Mouse (Mus musculus): ENCODE measurements around the gene Gm20662. TPM values are rescaled to one million over a fixed set of nuclear protein-coding genes. Genes with fewer than 3 reads are reported as not detected.
A peak's percentile ranks its signal among the peaks of the same experiment; 100 is the strongest.
"Not testable (repeated sequence)": the region's sequence is repeated elsewhere in the genome, so short reads cannot be mapped to it uniquely, and the experiment has no call there.

Gene Gm20662
- polyA plus RNA-seq, 1 experiment from 2014 or later: 0.61 TPM

DNA sequence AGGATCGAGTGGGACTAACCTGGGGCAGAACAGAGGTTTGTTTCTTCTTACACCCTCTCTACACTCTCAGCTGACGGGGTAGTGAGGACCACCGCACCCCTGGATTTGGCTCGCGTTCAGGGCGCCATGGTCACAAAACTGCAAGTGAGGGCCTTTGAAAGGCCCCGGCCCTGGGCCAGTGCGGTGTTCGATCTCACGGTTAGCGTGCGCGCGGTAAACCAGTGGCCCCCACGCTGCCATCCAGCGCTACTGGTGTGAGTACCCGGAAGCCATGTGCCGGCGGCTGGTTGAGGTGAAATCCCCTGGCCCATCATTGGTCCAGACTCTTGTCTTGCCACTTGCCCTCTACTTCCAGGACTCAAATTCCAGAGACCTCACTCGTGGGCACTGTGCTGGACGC lies 636 bp upstream of the Gm20662 start:
- Histone ChIP-seq H3K27me3 (ENCODE audit: control insufficient read depth, insufficient read depth, low read length) (no peaks in the 10 kb centered on the region), H3K4me3 (ENCODE audit: low read length) (no peak overlapping the region), H3K4me1 (ENCODE audit: control insufficient read depth, insufficient read depth, low read length) (no peaks in the 10 kb centered on the region), H3K9ac (ENCODE audit: low read depth, low read length) (no peak overlapping the region), H3K36me3 (ENCODE audit: control insufficient read depth, insufficient read depth, low read length) (no peaks in the 10 kb centered on the region), H3K9me3 (ENCODE audit: control insufficient read depth, low read length) (no peaks in the 10 kb centered on the region), H3K27ac (ENCODE audit: low read depth, low read length) (no peak overlapping the region), H3K4me2 (replicated peaks; ENCODE audit: low read depth, low read length) (no peak overlapping the region)
- 95% methylated on average over 21 of the region's 21 CpGs for WGBS
- no peak for ATAC-seq (ENCODE audit: low FRiP score, low TSS enrichment)

GRCm38 (mm10) chr9:108001922-108002770 lies 6.0 kb downstream of the Gm20662 start, which contains the start of gene Ip6k1:
Gene Ip6k1 (plus strand): TSS chr9:108002501.
- peaks cover 15% of the 10 kb centered on the region for H3K4me1 ChIP-seq (ENCODE audit: control insufficient read depth, insufficient read depth, low read length)
- ATAC-seq (ENCODE audit: low FRiP score, low TSS enrichment): peak; percentile 99
- peaks cover 3% of the 10 kb centered on the region; the same call in 1 of the 2 replicates for H3K36me3 ChIP-seq (ENCODE audit: control insufficient read depth, insufficient read depth, low read length)
- H3K27me3 ChIP-seq (ENCODE audit: control insufficient read depth, insufficient read depth, low read length): no peaks in the 10 kb centered on the region
- peak within 1 kb of the TSS; percentile 80 for H3K4me2 ChIP-seq (replicated peaks; ENCODE audit: low read depth, low read length)
- peak within 1 kb of the TSS; percentile 68 for H3K9ac ChIP-seq (ENCODE audit: low read depth, low read length)
- under 1% methylated on average over 50 of the region's 51 CpGs for WGBS
- H3K27ac ChIP-seq (ENCODE audit: low read depth, low read length): peak within 1 kb of the TSS; percentile 72
- peak within 1 kb of the TSS; percentile 60 for H3K4me3 ChIP-seq (ENCODE audit: low read length)
- no peaks in the 10 kb centered on the region for H3K9me3 ChIP-seq (ENCODE audit: control insufficient read depth, low read length)

- ATAC-seq (ENCODE audit: low FRiP score, low TSS enrichment): peak; percentile 67
- H3K4me2 ChIP-seq (replicated peaks; ENCODE audit: low read depth, low read length): peak overlapping the region; percentile 80
- H3K4me3 ChIP-seq (ENCODE audit: low read length): peak overlapping the region; percentile 60
- H3K9ac ChIP-seq (ENCODE audit: low read depth, low read length): peak overlapping the region; percentile 67
- H3K4me1 ChIP-seq (ENCODE audit: control insufficient read depth, insufficient read depth, low read length): peaks cover 15% of the 10 kb centered on the region
- peak overlapping the region; percentile 72 for H3K27ac ChIP-seq (ENCODE audit: low read depth, low read length)
- H3K27me3 ChIP-seq (ENCODE audit: control insufficient read depth, insufficient read depth, low read length): no peaks in the 10 kb centered on the region
- no peaks in the 10 kb centered on the region for H3K9me3 ChIP-seq (ENCODE audit: control insufficient read depth, low read length)
- H3K36me3 ChIP-seq (ENCODE audit: control insufficient read depth, insufficient read depth, low read length): peaks cover 3% of the 10 kb centered on the region; the same call in 1 of the 2 replicates
- WGBS: under 1% methylated on average over 50 of the region's 50 CpGs
Observed at GRCm38 (mm10) chr9:108002778-108003530, 6.8 kb downstream of the Gm20662 start.

- Histone ChIP-seq H3K9ac (ENCODE audit: low read depth, low read length) (peak overlapping the region; percentile 67), H3K27ac (ENCODE audit: low read depth, low read length) (peak overlapping the region; percentile 72), H3K27me3 (ENCODE audit: control insufficient read depth, insufficient read depth, low read length) (no peaks in the 10 kb centered on the region), H3K4me3 (ENCODE audit: low read length) (peak overlapping the region; percentile 60), H3K4me2 (replicated peaks; ENCODE audit: low read depth, low read length) (peak overlapping the region; percentile 80), H3K4me1 (ENCODE audit: control insufficient read depth, insufficient read depth, low read length) (peaks cover 15% of the 10 kb centered on the region), H3K9me3 (ENCODE audit: control insufficient read depth, low read length) (no peaks in the 10 kb centered on the region), H3K36me3 (ENCODE audit: control insufficient read depth, insufficient read depth, low read length) (peaks cover 3% of the 10 kb centered on the region; the same call in 1 of the 2 replicates)
- 4% methylated on average over 8 of the region's 8 CpGs for WGBS
- ATAC-seq (ENCODE audit: low FRiP score, low TSS enrichment): no peak
Observed at GRCm38 (mm10) chr9:108003531-108003890, 7.4 kb downstream of the Gm20662 start.

- H3K4me2 ChIP-seq (replicated peaks; ENCODE audit: low read depth, low read length): no peak overlapping the region
- ATAC-seq (ENCODE audit: low FRiP score, low TSS enrichment): no peak
- H3K27ac ChIP-seq (ENCODE audit: low read depth, low read length): no peak overlapping the region
- H3K4me3 ChIP-seq (ENCODE audit: low read length): no peak overlapping the region
- WGBS: 90% methylated on average over 5 of the region's 5 CpGs
- H3K4me1 ChIP-seq (ENCODE audit: control insufficient read depth, insufficient read depth, low read length): peaks cover 15% of the 10 kb centered on the region
- H3K27me3 ChIP-seq (ENCODE audit: control insufficient read depth, insufficient read depth, low read length): no peaks in the 10 kb centered on the region
- H3K9me3 ChIP-seq (ENCODE audit: control insufficient read depth, low read length): no peaks in the 10 kb centered on the region
- peaks cover 5% of the 10 kb centered on the region; the same call in 1 of the 2 replicates for H3K36me3 ChIP-seq (ENCODE audit: control insufficient read depth, insufficient read depth, low read length)
- H3K9ac ChIP-seq (ENCODE audit: low read depth, low read length): no peak overlapping the region
Observed at GRCm38 (mm10) chr9:108008041-108008440, 11.9 kb downstream of the Gm20662 start.

- Histone ChIP-seq H3K9me3 (ENCODE audit: control insufficient read depth, low read length) (no peaks in the 10 kb centered on the region), H3K27me3 (ENCODE audit: control insufficient read depth, insufficient read depth, low read length) (no peaks in the 10 kb centered on the region), H3K4me1 (ENCODE audit: control insufficient read depth, insufficient read depth, low read length) (no peaks in the 10 kb centered on the region), H3K4me2 (replicated peaks; ENCODE audit: low read depth, low read length) (no peak overlapping the region), H3K4me3 (ENCODE audit: low read length) (no peak overlapping the region), H3K36me3 (ENCODE audit: control insufficient read depth, insufficient read depth, low read length) (0 out of 2 replicates have a peak, but pooled peaks cover 2% of the 10 kb centered on the region), H3K9ac (ENCODE audit: low read depth, low read length) (no peak overlapping the region), H3K27ac (ENCODE audit: low read depth, low read length) (no peak overlapping the region)
- no peak for ATAC-seq (ENCODE audit: low FRiP score, low TSS enrichment)
Observed at GRCm38 (mm10) chr9:108010385-108010784, 14.2 kb downstream of the Gm20662 start.

GRCm38 (mm10) chr9:108013577-108013976 lies 17.4 kb downstream of the Gm20662 start:
- H3K9me3 ChIP-seq (ENCODE audit: control insufficient read depth, low read length); H3K36me3 ChIP-seq (ENCODE audit: control insufficient read depth, insufficient read depth, low read length); H3K27me3 ChIP-seq (ENCODE audit: control insufficient read depth, insufficient read depth, low read length); H3K4me2 ChIP-seq (replicated peaks; ENCODE audit: low read depth, low read length); H3K4me1 ChIP-seq (ENCODE audit: control insufficient read depth, insufficient read depth, low read length); H3K9ac ChIP-seq (ENCODE audit: low read depth, low read length); ATAC-seq (ENCODE audit: low FRiP score, low TSS enrichment); H3K27ac ChIP-seq (ENCODE audit: low read depth, low read length); H3K4me3 ChIP-seq (ENCODE audit: low read length): not testable (repeated sequence)
- 100% methylated on average over 2 of the region's 2 CpGs for WGBS

GRCm38 (mm10) chr9:108017127-108017526 lies 21.0 kb downstream of the Gm20662 start:
- Histone ChIP-seq H3K27ac (ENCODE audit: low read depth, low read length) (no peak overlapping the region), H3K4me2 (replicated peaks; ENCODE audit: low read depth, low read length) (no peak overlapping the region), H3K27me3 (ENCODE audit: control insufficient read depth, insufficient read depth, low read length) (no peaks in the 10 kb centered on the region), H3K36me3 (ENCODE audit: control insufficient read depth, insufficient read depth, low read length) (peaks cover 8% of the 10 kb centered on the region; the same call in 1 of the 2 replicates), H3K9ac (ENCODE audit: low read depth, low read length) (no peak overlapping the region), H3K4me1 (ENCODE audit: control insufficient read depth, insufficient read depth, low read length) (peaks cover 3% of the 10 kb centered on the region; the same call in 1 of the 2 replicates), H3K9me3 (ENCODE audit: control insufficient read depth, low read length) (no peaks in the 10 kb centered on the region), H3K4me3 (ENCODE audit: low read length) (no peak overlapping the region)
- WGBS: 89% methylated on average over 3 of the region's 3 CpGs
- ATAC-seq (ENCODE audit: low FRiP score, low TSS enrichment): no peak

- no peak overlapping the region for H3K4me2 ChIP-seq (replicated peaks; ENCODE audit: low read depth, low read length)
- no peaks in the 10 kb centered on the region for H3K27me3 ChIP-seq (ENCODE audit: control insufficient read depth, insufficient read depth, low read length)
- H3K9ac ChIP-seq (ENCODE audit: low read depth, low read length): no peak overlapping the region
- no peak for ATAC-seq (ENCODE audit: low FRiP score, low TSS enrichment)
- no peaks in the 10 kb centered on the region for H3K9me3 ChIP-seq (ENCODE audit: control insufficient read depth, low read length)
- 88% methylated on average over 1 of the region's 1 CpGs for WGBS
- H3K36me3 ChIP-seq (ENCODE audit: control insufficient read depth, insufficient read depth, low read length): peaks cover 23% of the 10 kb centered on the region
- no peak overlapping the region for H3K27ac ChIP-seq (ENCODE audit: low read depth, low read length)
- no peak overlapping the region for H3K4me3 ChIP-seq (ENCODE audit: low read length)
- peaks cover 3% of the 10 kb centered on the region; the same call in 1 of the 2 replicates for H3K4me1 ChIP-seq (ENCODE audit: control insufficient read depth, insufficient read depth, low read length)
Observed at GRCm38 (mm10) chr9:108020741-108021140, 24.6 kb downstream of the Gm20662 start.

Data from kidney, embryonic 14.5 days (tissue).